Comparison of ENCODE assay signal across 8 mouse cellular contexts in the genomic region with DNA sequence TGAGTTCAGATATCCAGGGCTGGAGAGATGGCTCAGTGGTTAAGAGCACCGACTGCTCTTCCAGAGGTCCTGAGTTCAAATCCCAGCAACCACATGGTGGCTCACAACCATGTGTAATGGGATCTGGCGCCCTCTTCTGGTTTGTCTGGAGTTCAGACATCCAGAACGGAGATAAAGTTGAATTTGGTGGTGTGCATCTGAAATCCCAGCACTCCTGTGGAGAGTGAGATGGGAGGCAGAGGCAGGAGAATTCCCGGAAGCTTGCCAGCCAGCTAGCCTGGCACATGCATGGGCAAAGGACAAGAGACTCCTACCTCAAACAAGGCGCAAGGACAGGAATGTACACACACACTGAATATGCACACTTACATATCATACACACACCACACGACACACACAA. TPM values are rescaled to one million over a fixed set of nuclear protein-coding genes. Genes with fewer than 3 reads are reported as not detected.
DNase-seq lines count a peak whose midpoint lies in the region; ATAC-seq lines count a peak whose summit lies in the region.

No protein-coding gene starts in this region.

- ATAC-seq in heart, embryonic 16.5 days (replicated peaks; ENCODE audit: extremely low read depth, insufficient read depth, low FRiP score): no peak
- ATAC-seq in midbrain, embryonic 14.5 days (ENCODE audit: low FRiP score, low TSS enrichment): no peak
- ATAC-seq in midbrain, embryonic 16.5 days: no peak
- no peak for ATAC-seq in hindbrain, embryonic 15.5 days (ENCODE audit: low FRiP score, low read depth)
- ATAC-seq in neural tube, embryonic 15.5 days (ENCODE audit: low FRiP score): no peak

- H3K9ac ChIP-seq in heart, embryonic 16.5 days (ENCODE audit: low read length): no peak overlapping the region
- no peak overlapping the region for H3K9ac ChIP-seq in midbrain, embryonic 14.5 days (replicated peaks; ENCODE audit: low read length)
- H3K9ac ChIP-seq in midbrain, embryonic 16.5 days (ENCODE audit: low read depth, low read length): no peak overlapping the region
- no peak overlapping the region for H3K9ac ChIP-seq in hindbrain, embryonic 15.5 days
- no peak overlapping the region for H3K9ac ChIP-seq in neural tube, embryonic 15.5 days (replicated peaks)

- no peaks in the 10 kb centered on the region for H3K27me3 ChIP-seq in heart, embryonic 16.5 days (ENCODE audit: control insufficient read depth, insufficient read depth, low read length)
- no peaks in the 10 kb centered on the region for H3K27me3 ChIP-seq in midbrain, embryonic 14.5 days (ENCODE audit: control insufficient read depth, insufficient read depth, low read length)
- H3K27me3 ChIP-seq in midbrain, embryonic 16.5 days (ENCODE audit: control insufficient read depth, insufficient read depth, low read depth, low read length): no peaks in the 10 kb centered on the region
- H3K27me3 ChIP-seq in hindbrain, embryonic 15.5 days: no peaks in the 10 kb centered on the region
- no peaks in the 10 kb centered on the region for H3K27me3 ChIP-seq in neural tube, embryonic 15.5 days (replicated peaks)

- no peaks in the 10 kb centered on the region for H3K9me3 ChIP-seq in heart, embryonic 16.5 days (replicated peaks; ENCODE audit: control insufficient read depth, low read length)
- H3K9me3 ChIP-seq in midbrain, embryonic 14.5 days (ENCODE audit: control insufficient read depth, low read length): no peaks in the 10 kb centered on the region
- no peaks in the 10 kb centered on the region for H3K9me3 ChIP-seq in midbrain, embryonic 16.5 days (replicated peaks; ENCODE audit: control insufficient read depth, low read length, poor library complexity, severe bottlenecking)
- H3K9me3 ChIP-seq in hindbrain, embryonic 15.5 days: no peaks in the 10 kb centered on the region
- H3K9me3 ChIP-seq in neural tube, embryonic 15.5 days (replicated peaks): no peaks in the 10 kb centered on the region

- H3K36me3 ChIP-seq in heart, embryonic 16.5 days (ENCODE audit: control insufficient read depth, insufficient read depth): peaks cover 3% of the 10 kb centered on the region; the same call in 1 of the 2 replicates
- H3K36me3 ChIP-seq in midbrain, embryonic 14.5 days (ENCODE audit: control insufficient read depth, insufficient read depth, low read length): peaks cover 30% of the 10 kb centered on the region
- no peaks in the 10 kb centered on the region; the same call in 1 of the 2 replicates for H3K36me3 ChIP-seq in midbrain, embryonic 16.5 days (ENCODE audit: control insufficient read depth, insufficient read depth, low read length)
- no peaks in the 10 kb centered on the region; the same call in 1 of the 2 replicates for H3K36me3 ChIP-seq in hindbrain, embryonic 15.5 days
- H3K36me3 ChIP-seq in neural tube, embryonic 15.5 days: peaks cover 8% of the 10 kb centered on the region; the same call in 1 of the 2 replicates

- H3K4me1 ChIP-seq in heart, embryonic 16.5 days (ENCODE audit: control insufficient read depth, insufficient read depth, low read length): peaks cover 56% of the 10 kb centered on the region
- peaks cover 39% of the 10 kb centered on the region for H3K4me1 ChIP-seq in midbrain, embryonic 14.5 days (ENCODE audit: control insufficient read depth, insufficient read depth, low read length)
- H3K4me1 ChIP-seq in midbrain, embryonic 16.5 days (ENCODE audit: control insufficient read depth, insufficient read depth, low read length): peaks cover 54% of the 10 kb centered on the region
- H3K4me1 ChIP-seq in hindbrain, embryonic 15.5 days (replicated peaks): peaks cover 83% of the 10 kb centered on the region
- H3K4me1 ChIP-seq in neural tube, embryonic 15.5 days: peaks cover 86% of the 10 kb centered on the region

- H3K4me3 ChIP-seq in heart, embryonic 16.5 days (ENCODE audit: low read length): no peak overlapping the region
- H3K4me3 ChIP-seq in midbrain, embryonic 14.5 days (replicated peaks; ENCODE audit: low read depth, low read length): no peak overlapping the region
- no peak overlapping the region for H3K4me3 ChIP-seq in midbrain, embryonic 16.5 days (ENCODE audit: low read depth, low read length)
- peak overlapping the region; percentile 96; the same call in 1 of the 2 replicates for H3K4me3 ChIP-seq in hindbrain, embryonic 15.5 days
- H3K4me3 ChIP-seq in neural tube, embryonic 15.5 days (replicated peaks): no peak overlapping the region

- H3K27ac ChIP-seq in heart, embryonic 16.5 days (ENCODE audit: low read length): peak overlapping the region; percentile 17; the same call in 1 of the 2 replicates
- H3K27ac ChIP-seq in midbrain, embryonic 14.5 days (replicated peaks; ENCODE audit: low read depth, low read length): peak overlapping the region; percentile 49
- H3K27ac ChIP-seq in midbrain, embryonic 16.5 days (ENCODE audit: low read length): no peak overlapping the region
- H3K27ac ChIP-seq in hindbrain, embryonic 15.5 days (replicated peaks): no peak overlapping the region
- no peak overlapping the region for H3K27ac ChIP-seq in neural tube, embryonic 15.5 days (replicated peaks)

- WGBS in heart, embryonic 16.5 days: 86% methylated on average over 6 of the region's 6 CpGs
- WGBS in midbrain, embryonic 14.5 days: 93% methylated on average over 6 of the region's 6 CpGs
- 89% methylated on average over 6 of the region's 6 CpGs for WGBS in midbrain, embryonic 16.5 days
- 84% methylated on average over 6 of the region's 6 CpGs for WGBS in hindbrain, embryonic 15.5 days
- 84% methylated on average over 6 of the region's 6 CpGs for WGBS in neural tube, embryonic 15.5 days

- intact Hi-C loops in heart, postnatal 14 days (cut with DNase I): no loop called here

- no peak overlapping the region for H3K4me2 ChIP-seq in heart, embryonic 16.5 days (ENCODE audit: low read depth, low read length)
- H3K4me2 ChIP-seq in midbrain, embryonic 14.5 days (ENCODE audit: low read length): peak overlapping the region; percentile 100
- no peak overlapping the region for H3K4me2 ChIP-seq in midbrain, embryonic 16.5 days (ENCODE audit: low read length)
- H3K4me2 ChIP-seq in hindbrain, embryonic 15.5 days: peak overlapping the region; percentile 83
- H3K4me2 ChIP-seq in neural tube, embryonic 15.5 days: peak overlapping the region; percentile 97; the same call in 1 of the 2 replicates

- DNase-seq in heart, postnatal 14 days: no peak
- no peak for DNase-seq in midbrain, embryonic 14.5 days
- DNase-seq in Muller cell, postnatal 12 days (ENCODE audit: inconsistent ontology term): no peak
- DNase-seq in frontal cortex, postnatal 10 days (ENCODE audit: low spot score in 2 of 2): no peak

RNA-seq across cellular contexts. Expression of a gene that starts 4.6 kb away (rescaled TPM):
- 16.3 and 17.9 TPM in 2 replicates for polyA plus RNA-seq in heart, embryonic 16.5 days (2015; fragmentation: Nextera tagmentation; extraction: Ambion mirVana)
- 10 to 100 TPM; 31.6 to 31.9 TPM for total RNA-seq in heart, postnatal 14 days (2021)
- 72.1 and 86.7 TPM in 2 replicates for polyA plus RNA-seq in midbrain, embryonic 14.5 days (2014; fragmentation: Nextera tagmentation; extraction: Ambion mirVana)
- 56.0 and 61.5 TPM in 2 replicates for polyA plus RNA-seq in midbrain, embryonic 16.5 days (2015; fragmentation: Nextera tagmentation; extraction: Ambion mirVana)
- polyA plus RNA-seq in hindbrain, embryonic 15.5 days (2015; fragmentation: Nextera tagmentation; extraction: Ambion mirVana): 84.6 and 85.2 TPM in 2 replicates
- 58.8 and 63.9 TPM in 2 replicates for polyA plus RNA-seq in neural tube, embryonic 15.5 days (2015; fragmentation: Nextera tagmentation; extraction: Ambion mirVana)

RNA-seq across cellular contexts. Expression of a gene that starts 37.1 kb away (rescaled TPM):
- 6.2 and 7.7 TPM in 2 replicates for polyA plus RNA-seq in heart, embryonic 16.5 days (2015; fragmentation: Nextera tagmentation; extraction: Ambion mirVana)
- total RNA-seq in heart, postnatal 14 days (2021): 10 to 100 TPM; 18.1 to 22.4 TPM
- 20.5 and 25.2 TPM in 2 replicates for polyA plus RNA-seq in midbrain, embryonic 14.5 days (2014; fragmentation: Nextera tagmentation; extraction: Ambion mirVana)
- 18.4 and 23.1 TPM in 2 replicates for polyA plus RNA-seq in midbrain, embryonic 16.5 days (2015; fragmentation: Nextera tagmentation; extraction: Ambion mirVana)
- polyA plus RNA-seq in hindbrain, embryonic 15.5 days (2015; fragmentation: Nextera tagmentation; extraction: Ambion mirVana): 28.4 and 28.8 TPM in 2 replicates
- 16.7 and 19.4 TPM in 2 replicates for polyA plus RNA-seq in neural tube, embryonic 15.5 days (2015; fragmentation: Nextera tagmentation; extraction: Ambion mirVana)

RNA-seq across cellular contexts. Expression of a gene that starts 57.9 kb away (rescaled TPM):
- 9.6 and 10.3 TPM in 2 replicates for polyA plus RNA-seq in heart, embryonic 16.5 days (2015; fragmentation: Nextera tagmentation; extraction: Ambion mirVana)
- 10 to 100 TPM in 1 of 2 experiments, 1 to 10 TPM in 1; 8.1 to 10.2 TPM for total RNA-seq in heart, postnatal 14 days (2021)
- polyA plus RNA-seq in midbrain, embryonic 14.5 days (2014; fragmentation: Nextera tagmentation; extraction: Ambion mirVana): 22.9 and 25.0 TPM in 2 replicates
- 30.5 and 31.5 TPM in 2 replicates for polyA plus RNA-seq in midbrain, embryonic 16.5 days (2015; fragmentation: Nextera tagmentation; extraction: Ambion mirVana)
- polyA plus RNA-seq in hindbrain, embryonic 15.5 days (2015; fragmentation: Nextera tagmentation; extraction: Ambion mirVana): 26.0 and 29.4 TPM in 2 replicates
- 25.5 and 26.2 TPM in 2 replicates for polyA plus RNA-seq in neural tube, embryonic 15.5 days (2015; fragmentation: Nextera tagmentation; extraction: Ambion mirVana)

Comparison
In these comparisons a context has a peak if more than half of its experiments do, and no peak if none do; other contexts are left out.
1. H3K27ac ChIP-seq: peak in heart, embryonic 16.5 days (single experiment) and midbrain, embryonic 14.5 days (single experiment); none in midbrain, embryonic 16.5 days (single experiment), hindbrain, embryonic 15.5 days (single experiment) and neural tube, embryonic 15.5 days (single experiment).
2. H3K4me2 ChIP-seq: peak in midbrain, embryonic 14.5 days (single experiment), hindbrain, embryonic 15.5 days (single experiment) and neural tube, embryonic 15.5 days (single experiment); none in heart, embryonic 16.5 days (single experiment) and midbrain, embryonic 16.5 days (single experiment).